Mouse (Mus musculus) limb, embryonic 11.5 days (tissue): ENCODE data around the gene Parp16. TPM values are rescaled to one million over a fixed set of nuclear protein-coding genes. Genes with fewer than 3 reads are reported as not detected.
"Not testable (repeated sequence)": the region's sequence is repeated elsewhere in the genome, so short reads cannot be mapped to it uniquely, and the experiment has no call there.

ENCODE experiments used
- ATAC-seq: fragments of 200-750 bp; cut with Nextera tagmentation; 2 replicates; pipeline ENCODE4 v1.8.0; 2017; ENCODE audit warnings: low read depth; ENCODE audit not compliant: insufficient number of reproducible peaks, low FRiP score, low TSS enrichment
- DNase-seq: peaks from one replicate; pipeline ENCODE4 v3.0.0-alpha.2; 2015; ENCODE audit warnings: low spot score
- H3K27ac ChIP-seq: fragments of 300-500 bp; sonication (generic); replicated peaks from 2 replicates; pipeline ENCODE4 v1.5.1; 2014; ENCODE audit warnings: low read depth, mild to moderate bottlenecking, low read length
- H3K27me3 ChIP-seq: fragments of 300-500 bp; sonication (generic); 2 replicates; pipeline ENCODE4 v1.6.1; 2014; ENCODE audit warnings: mild to moderate bottlenecking, low read length, mixed read lengths; ENCODE audit not compliant: control insufficient read depth, insufficient read depth
- H3K36me3 ChIP-seq: fragments of 300-500 bp; sonication (generic); 2 replicates; pipeline ENCODE4 v1.6.1; 2014; ENCODE audit warnings: mild to moderate bottlenecking, low read length, moderate library complexity, mixed read lengths; ENCODE audit not compliant: control insufficient read depth, insufficient read depth
- H3K4me1 ChIP-seq: fragments of 300-500 bp; sonication (generic); 2 replicates; pipeline ENCODE4 v1.6.1; 2014; ENCODE audit warnings: low read length, mixed read lengths; ENCODE audit not compliant: control insufficient read depth, insufficient read depth
- H3K4me2 ChIP-seq: fragments of 300-500 bp; sonication (generic); 2 replicates; pipeline ENCODE4 v1.6.1; 2014; ENCODE audit warnings: low read depth, mild to moderate bottlenecking, moderate library complexity; ENCODE audit not compliant: severe bottlenecking
- H3K4me3 ChIP-seq: fragments of 300-500 bp; sonication (generic); 2 replicates; pipeline ENCODE4 v1.5.1; 2014; ENCODE audit warnings: low read depth, low read length
- H3K9ac ChIP-seq: fragments of 300-500 bp; sonication (generic); 2 replicates; pipeline ENCODE4 v1.6.1; 2014; ENCODE audit warnings: mild to moderate bottlenecking, low read length
- H3K9me3 ChIP-seq: fragments of 300-500 bp; sonication (generic); 2 replicates; pipeline ENCODE4 v1.6.1; 2016; ENCODE audit warnings: low read length; ENCODE audit not compliant: control insufficient read depth
- WGBS: fragments of 180-500 bp; shearing (Covaris S2); extraction: QIAGEN DNeasy Blood & Tissue Kit; methylation state at CpG from one replicate; pipeline ENCODE4 v1.1.7; 2014; 5-methylcytosine and 5-hydroxymethylcytosine counted together
- polyA plus RNA-seq: library from polyadenylated mRNA; unstranded; fragments of >200 nt; fragmentation: Nextera tagmentation; extraction: Ambion mirVana; gene quantifications from 2 replicates; pipeline ENCODE4 v1.2.1, GENCODE M21; 2014

Gene Parp16
- polyA plus RNA-seq, 1 experiment from 2014 or later = 7.2 TPM

- Histone ChIP-seq H3K4me2 (no peak overlapping the region), H3K9ac (peak overlapping the region; percentile 13; the same call in 1 of the 2 replicates), H3K4me1 (peaks cover 9% of the 10 kb centered on the region; the same call in 1 of the 2 replicates), H3K27me3 (no peaks in the 10 kb centered on the region), H3K27ac (peak overlapping the region; percentile 45; the same call in 1 of the 2 replicates), H3K9me3 (no peaks in the 10 kb centered on the region), H3K4me3 (no peak overlapping the region), H3K36me3 (no peaks in the 10 kb centered on the region)
- WGBS = 39% methylated on average over 7 of the region's 7 CpGs
- peak; percentile 53 for DNase-seq
- no peak for ATAC-seq
Observed at GRCm38 (mm10) chr9:65267742-65268515, 72.8 kb downstream of the Parp16 start.

DNA sequence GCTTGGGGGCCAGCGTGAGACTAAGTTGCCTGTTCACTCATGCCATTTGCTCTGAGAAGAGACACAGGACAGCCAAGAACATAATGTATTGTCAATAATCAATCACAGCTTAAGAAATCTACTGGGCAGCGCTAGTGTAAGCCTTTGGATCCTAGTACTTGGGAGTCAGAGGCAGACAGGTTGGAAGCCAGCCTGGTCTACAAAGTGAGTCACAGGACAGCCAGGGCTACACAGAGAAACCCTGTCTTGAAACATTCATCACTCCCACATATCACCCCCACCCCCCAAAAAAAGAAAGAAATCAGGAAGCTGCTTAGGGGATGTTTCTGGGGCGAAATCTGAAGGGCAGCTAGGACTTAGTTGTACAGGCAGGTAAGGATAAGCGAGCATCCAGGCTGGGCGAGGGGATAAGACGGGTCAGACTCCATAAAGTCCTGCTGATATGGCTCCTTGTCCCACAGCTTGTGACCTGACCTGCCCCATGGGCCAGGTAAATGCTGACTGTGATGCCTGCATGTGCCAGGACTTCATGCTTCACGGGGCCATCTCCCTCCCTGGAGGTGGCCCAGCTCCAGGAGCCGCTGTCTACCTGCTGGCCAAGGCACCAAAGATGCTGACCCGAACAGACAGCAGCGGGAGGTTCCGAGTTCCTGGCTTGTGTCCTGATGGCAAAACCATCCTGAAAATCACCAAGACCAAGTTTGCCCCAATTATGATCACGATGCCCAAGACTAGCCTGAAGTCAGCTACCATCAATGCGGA is 78.1 kb downstream of the Parp16 start:
- Histone ChIP-seq H3K27ac (no peak overlapping the region), H3K27me3 (no peaks in the 10 kb centered on the region), H3K9me3 (no peaks in the 10 kb centered on the region), H3K4me3 (no peak overlapping the region), H3K4me2 (no peak overlapping the region), H3K9ac (no peak overlapping the region), H3K36me3 (no peaks in the 10 kb centered on the region), H3K4me1 (no peaks in the 10 kb centered on the region)
- WGBS = 87% methylated on average over 13 of the region's 13 CpGs
- ATAC-seq (no peak), DNase-seq (no peak)

DNA sequence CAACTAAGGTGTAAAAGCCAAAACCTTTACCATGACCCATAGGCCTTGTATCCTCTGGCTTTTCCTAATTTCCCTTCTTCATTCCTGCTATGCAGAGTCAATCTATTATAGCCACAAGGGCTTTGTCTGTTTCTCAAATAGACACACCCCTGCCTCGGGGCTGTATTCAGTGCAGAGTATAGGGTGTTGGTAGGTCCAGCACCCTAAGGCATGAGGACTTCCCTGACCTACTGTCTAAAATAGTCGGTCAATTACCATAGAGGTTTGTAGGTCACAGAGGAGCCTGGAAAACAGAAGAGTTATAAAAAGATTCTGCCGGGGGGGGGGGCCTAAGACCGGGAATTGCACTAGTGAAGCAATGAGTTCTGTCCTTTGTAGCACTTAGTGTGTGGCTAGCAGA is 78.7 kb downstream of the Parp16 start:
- WGBS = 77% methylated on average over 4 of the region's 4 CpGs
- no peak for ATAC-seq

DNA sequence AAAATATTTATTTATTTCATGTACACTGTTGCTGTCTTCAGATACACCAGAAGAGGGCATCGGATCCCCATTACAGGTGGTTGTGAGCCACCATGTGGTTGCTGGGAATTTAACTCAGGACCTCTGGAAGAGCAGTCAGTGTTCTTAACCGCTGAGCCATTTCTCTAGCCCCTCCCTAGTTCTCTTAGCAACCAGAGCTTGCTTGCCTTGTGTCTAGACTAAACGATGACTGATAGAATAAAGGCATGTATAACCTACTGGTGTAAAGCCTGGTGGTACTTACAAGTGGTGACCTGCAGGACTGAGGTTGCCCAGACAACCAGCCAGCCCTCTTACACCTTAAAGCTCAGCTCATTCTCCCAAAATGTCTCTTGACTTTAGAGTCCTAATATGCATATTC is 79.7 kb downstream of the Parp16 start:
- H3K9ac ChIP-seq, DNase-seq, H3K4me1 ChIP-seq, H3K4me2 ChIP-seq, ATAC-seq, H3K27ac ChIP-seq, H3K36me3 ChIP-seq, H3K9me3 ChIP-seq, H3K27me3 ChIP-seq, H3K4me3 ChIP-seq: not testable (repeated sequence)
- 83% methylated on average over 3 of the region's 3 CpGs for WGBS

More for the DNA sequence above, 78.7 kb downstream of the Parp16 start:
- H3K9ac ChIP-seq = no peak overlapping the region
- H3K36me3 ChIP-seq = no peaks in the 10 kb centered on the region
- no peak for DNase-seq
- H3K27me3 ChIP-seq = no peaks in the 10 kb centered on the region
- no peak overlapping the region for H3K4me3 ChIP-seq
- H3K4me2 ChIP-seq = no peak overlapping the region
- no peaks in the 10 kb centered on the region for H3K9me3 ChIP-seq
- no peaks in the 10 kb centered on the region for H3K4me1 ChIP-seq
- no peak overlapping the region for H3K27ac ChIP-seq

GRCm38 (mm10) chr9:65275810-65276530 is 80.8 kb downstream of the Parp16 start:
- DNase-seq (no peak), ATAC-seq (no peak)
- no peaks in the 10 kb centered on the region for H3K36me3 ChIP-seq
- no peak overlapping the region for H3K27ac ChIP-seq
- H3K4me3 ChIP-seq = no peak overlapping the region
- WGBS = 78% methylated on average over 4 of the region's 4 CpGs
- H3K9ac ChIP-seq = no peak overlapping the region
- no peaks in the 10 kb centered on the region for H3K9me3 ChIP-seq
- no peaks in the 10 kb centered on the region for H3K27me3 ChIP-seq
- no peak overlapping the region for H3K4me2 ChIP-seq
- no peaks in the 10 kb centered on the region for H3K4me1 ChIP-seq

DNA sequence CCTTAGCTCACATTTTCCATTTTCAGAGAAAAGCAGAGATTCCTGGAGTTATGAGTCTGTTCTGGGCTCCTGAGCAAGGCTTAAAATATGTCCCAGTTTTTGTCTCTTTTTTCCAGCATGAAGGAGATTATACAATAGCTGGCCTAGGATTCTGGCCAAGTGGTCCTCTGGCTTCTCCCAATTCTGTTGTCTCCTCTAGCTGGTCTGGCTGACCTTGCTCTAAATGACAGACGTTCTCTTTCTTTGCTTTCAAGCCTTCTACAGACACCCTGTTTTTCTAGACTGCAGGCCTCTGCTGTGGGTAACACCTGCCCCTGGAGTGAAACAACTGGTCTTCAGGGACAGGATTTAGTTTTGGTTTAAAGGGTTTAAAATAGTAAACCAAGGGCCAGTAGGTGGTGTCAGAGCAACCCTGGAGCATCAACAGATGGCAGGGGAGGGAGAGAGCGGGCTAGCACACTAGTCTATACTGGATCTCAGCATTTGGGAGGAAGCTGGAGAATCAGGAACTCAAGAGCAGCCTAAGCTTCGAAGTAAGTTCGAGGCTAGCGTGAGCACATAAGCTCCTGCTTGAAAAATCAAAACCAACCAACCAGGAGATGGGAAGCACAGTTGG is 86.5 kb downstream of the Parp16 start:
- H3K4me2 ChIP-seq = no peak overlapping the region
- H3K27me3 ChIP-seq = no peaks in the 10 kb centered on the region
- H3K9ac ChIP-seq = no peak overlapping the region
- no peak overlapping the region for H3K4me3 ChIP-seq
- no peaks in the 10 kb centered on the region for H3K9me3 ChIP-seq
- 79% methylated on average over 5 of the region's 5 CpGs for WGBS
- ATAC-seq (no peak), DNase-seq (no peak)
- H3K36me3 ChIP-seq = no peaks in the 10 kb centered on the region
- H3K27ac ChIP-seq = no peak overlapping the region
- H3K4me1 ChIP-seq = no peaks in the 10 kb centered on the region

- Histone ChIP-seq H3K27me3 (no peaks in the 10 kb centered on the region), H3K4me1 (no peaks in the 10 kb centered on the region), H3K4me2 (no peak overlapping the region), H3K9ac (no peak overlapping the region), H3K36me3 (no peaks in the 10 kb centered on the region), H3K27ac (no peak overlapping the region), H3K9me3 (no peaks in the 10 kb centered on the region), H3K4me3 (no peak overlapping the region)
- ATAC-seq = no peak
- WGBS = 3% methylated on average over 3 of the region's 3 CpGs
- peak; percentile 48 for DNase-seq
Observed at GRCm38 (mm10) chr9:65283301-65283700, 88.1 kb downstream of the Parp16 start.

DNA sequence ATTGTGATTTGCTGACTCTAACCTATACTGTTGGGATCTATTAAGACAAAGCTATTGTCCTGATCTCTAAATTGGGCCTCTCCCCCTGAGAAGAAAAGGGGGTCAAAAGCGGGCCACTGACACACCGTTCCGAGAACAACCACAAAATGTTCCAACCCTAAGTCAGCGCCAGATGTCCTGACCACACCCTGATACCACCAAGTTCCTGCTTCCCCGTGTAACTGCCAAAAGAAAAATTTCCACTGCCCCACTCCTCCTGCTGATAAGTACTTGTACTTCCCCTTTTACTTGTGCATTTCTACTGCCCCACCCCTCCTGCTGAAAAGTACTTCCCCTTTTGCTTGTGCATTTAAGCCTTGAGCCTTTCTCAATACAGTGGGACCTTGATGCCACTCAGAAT is 93.1 kb downstream of the Parp16 start:
- WGBS = 81% methylated on average over 5 of the region's 5 CpGs
- H3K27me3 ChIP-seq, H3K4me3 ChIP-seq, H3K27ac ChIP-seq, ATAC-seq, H3K36me3 ChIP-seq, H3K4me2 ChIP-seq, H3K4me1 ChIP-seq, H3K9ac ChIP-seq, DNase-seq, H3K9me3 ChIP-seq: not testable (repeated sequence)
